Mouse (Mus musculus): Measurements from ENCODE around the gene Nkx2-5. TPM values are rescaled to one million over a fixed set of nuclear protein-coding genes. Genes with fewer than 3 reads are reported as not detected.

Nkx2-5 gene
- polyA plus RNA-seq, 1 experiment = not detected

GRCm38 (mm10) chr17:26841981-26842380, 2.8 kb downstream of the Nkx2-5 start:
- DNase-seq (ENCODE audit: low read depth) = no peak

GRCm38 (mm10) chr17:26840922-26841731, 3.7 kb downstream of the Nkx2-5 start:
- no peak for DNase-seq (ENCODE audit: low read depth)
- TF ChIP-seq CTCF (IDR thresholded peaks at IDR 0.05; ENCODE audit: borderline replicate concordance, extremely low read depth, insufficient read depth, insufficient read length) = no peak
- TF ChIP-seq POLR2A (IDR thresholded peaks at IDR 0.05; ENCODE audit: borderline replicate concordance, extremely low read depth, insufficient read depth, insufficient read length, poor library complexity, severe bottlenecking) = no peak

More at GRCm38 (mm10) chr17:26841981-26842380, 2.8 kb downstream of the Nkx2-5 start:
- TF ChIP-seq POLR2A (IDR thresholded peaks at IDR 0.05; ENCODE audit: borderline replicate concordance, extremely low read depth, insufficient read depth, insufficient read length, poor library complexity, severe bottlenecking) = no peak
- TF ChIP-seq CTCF (IDR thresholded peaks at IDR 0.05; ENCODE audit: borderline replicate concordance, extremely low read depth, insufficient read depth, insufficient read length) = no peak

GRCm38 (mm10) chr17:26840439-26840780, 4.4 kb downstream of the Nkx2-5 start:
- no peak for DNase-seq (ENCODE audit: low read depth)
- no peak for TF ChIP-seq POLR2A (IDR thresholded peaks at IDR 0.05; ENCODE audit: borderline replicate concordance, extremely low read depth, insufficient read depth, insufficient read length, poor library complexity, severe bottlenecking)
- no peak for TF ChIP-seq CTCF (IDR thresholded peaks at IDR 0.05; ENCODE audit: borderline replicate concordance, extremely low read depth, insufficient read depth, insufficient read length)

- DNase-seq (ENCODE audit: low read depth) = no peak
- TF ChIP-seq POLR2A (IDR thresholded peaks at IDR 0.05; ENCODE audit: borderline replicate concordance, extremely low read depth, insufficient read depth, insufficient read length, poor library complexity, severe bottlenecking) (no peak), CTCF (IDR thresholded peaks at IDR 0.05; ENCODE audit: borderline replicate concordance, extremely low read depth, insufficient read depth, insufficient read length) (no peak)
Observed at GRCm38 (mm10) chr17:26839718-26840438, 4.9 kb downstream of the Nkx2-5 start.

GRCm38 (mm10) chr17:26838911-26839717, 5.7 kb downstream of the Nkx2-5 start:
- TF ChIP-seq POLR2A (IDR thresholded peaks at IDR 0.05; ENCODE audit: borderline replicate concordance, extremely low read depth, insufficient read depth, insufficient read length, poor library complexity, severe bottlenecking) = no peak
- no peak for TF ChIP-seq CTCF (IDR thresholded peaks at IDR 0.05; ENCODE audit: borderline replicate concordance, extremely low read depth, insufficient read depth, insufficient read length)
- no peak for DNase-seq (ENCODE audit: low read depth)

- DNase-seq (ENCODE audit: low read depth) = no peak
- no peak for TF ChIP-seq CTCF (IDR thresholded peaks at IDR 0.05; ENCODE audit: borderline replicate concordance, extremely low read depth, insufficient read depth, insufficient read length)
- no peak for TF ChIP-seq POLR2A (IDR thresholded peaks at IDR 0.05; ENCODE audit: borderline replicate concordance, extremely low read depth, insufficient read depth, insufficient read length, poor library complexity, severe bottlenecking)
Observed at GRCm38 (mm10) chr17:26838191-26838910, 6.5 kb downstream of the Nkx2-5 start.

GRCm38 (mm10) chr17:26837546-26837985, 7.2 kb downstream of the Nkx2-5 start:
- no peak for DNase-seq (ENCODE audit: low read depth)
- TF ChIP-seq CTCF (IDR thresholded peaks at IDR 0.05; ENCODE audit: borderline replicate concordance, extremely low read depth, insufficient read depth, insufficient read length) (no peak), POLR2A (IDR thresholded peaks at IDR 0.05; ENCODE audit: borderline replicate concordance, extremely low read depth, insufficient read depth, insufficient read length, poor library complexity, severe bottlenecking) (no peak)

GRCm38 (mm10) chr17:26836786-26837545, 7.8 kb downstream of the Nkx2-5 start:
- DNase-seq (ENCODE audit: low read depth) = no peak
- no peak for TF ChIP-seq CTCF (IDR thresholded peaks at IDR 0.05; ENCODE audit: borderline replicate concordance, extremely low read depth, insufficient read depth, insufficient read length)
- TF ChIP-seq POLR2A (IDR thresholded peaks at IDR 0.05; ENCODE audit: borderline replicate concordance, extremely low read depth, insufficient read depth, insufficient read length, poor library complexity, severe bottlenecking) = no peak

GRCm38 (mm10) chr17:26836377-26836776, 8.4 kb downstream of the Nkx2-5 start:
- TF ChIP-seq CTCF (IDR thresholded peaks at IDR 0.05; ENCODE audit: borderline replicate concordance, extremely low read depth, insufficient read depth, insufficient read length) (no peak), POLR2A (IDR thresholded peaks at IDR 0.05; ENCODE audit: borderline replicate concordance, extremely low read depth, insufficient read depth, insufficient read length, poor library complexity, severe bottlenecking) (no peak)
- no peak for DNase-seq (ENCODE audit: low read depth)

- TF ChIP-seq CTCF (IDR thresholded peaks at IDR 0.05; ENCODE audit: borderline replicate concordance, extremely low read depth, insufficient read depth, insufficient read length) (no peak), POLR2A (IDR thresholded peaks at IDR 0.05; ENCODE audit: borderline replicate concordance, extremely low read depth, insufficient read depth, insufficient read length, poor library complexity, severe bottlenecking) (no peak)
- no peak for DNase-seq (ENCODE audit: low read depth)
Observed at GRCm38 (mm10) chr17:26835956-26836355, 8.9 kb downstream of the Nkx2-5 start.
